Mouse (Mus musculus): Measurements from ENCODE around the gene F13a1. TPM values are rescaled to one million over a fixed set of nuclear protein-coding genes. Genes with fewer than 3 reads are reported as not detected.

Gene F13a1
- 1 to 10 TPM; 2.8 to 4.9 TPM for total RNA-seq (2021)
- long read RNA-seq, experiment 1, transcript F13a1-201 (15 exons, 3,952 nt) = major isoform, 6 of 8 reads
- long read RNA-seq, experiment 1, partial matches to known transcripts = 1 of 8 reads
- long read RNA-seq, experiment 1, other reads (novel, unspliced or antisense) = 0 of 8 reads
- long read RNA-seq, experiment 2, partial matches to known transcripts = 0 of 1 reads
- long read RNA-seq, experiment 2, other reads (novel, unspliced or antisense) = 0 of 1 reads

DNA sequence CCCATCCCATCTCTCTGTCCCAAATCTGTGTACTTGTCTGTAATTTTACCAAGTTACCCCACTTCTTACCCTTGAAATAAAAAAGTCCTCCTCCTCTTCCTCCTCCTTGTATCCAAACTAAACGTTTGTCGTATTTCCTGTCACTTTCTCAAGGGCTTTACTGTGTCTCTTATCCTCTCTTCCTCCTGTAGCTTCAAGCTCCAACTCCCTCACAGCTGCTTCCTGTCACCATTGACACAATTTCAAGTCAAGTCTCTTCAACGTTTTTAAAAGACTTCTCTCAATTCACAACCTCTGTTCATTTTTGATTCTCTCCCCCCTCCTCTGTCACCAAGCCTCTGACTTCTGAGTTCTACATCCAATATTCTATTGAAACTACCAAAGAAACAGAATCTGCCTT is at the start of gene F13a1:
Gene F13a1, minus strand, starts transcription at position 119 of the 400 bp plus-strand sequence.
- no peak within 1 kb of the TSS for H3K4me3 ChIP-seq
- intact Hi-C loops (cut with DNase I) = no loop called here
- no peak for DNase-seq (ENCODE audit: extremely low spot score in 1 of 2, low spot score in 2 of 2)
- no peak within 1 kb of the TSS for H3K27ac ChIP-seq
- no peak for TF ChIP-seq CTCF (IDR thresholded peaks at IDR 0.05)

DNA sequence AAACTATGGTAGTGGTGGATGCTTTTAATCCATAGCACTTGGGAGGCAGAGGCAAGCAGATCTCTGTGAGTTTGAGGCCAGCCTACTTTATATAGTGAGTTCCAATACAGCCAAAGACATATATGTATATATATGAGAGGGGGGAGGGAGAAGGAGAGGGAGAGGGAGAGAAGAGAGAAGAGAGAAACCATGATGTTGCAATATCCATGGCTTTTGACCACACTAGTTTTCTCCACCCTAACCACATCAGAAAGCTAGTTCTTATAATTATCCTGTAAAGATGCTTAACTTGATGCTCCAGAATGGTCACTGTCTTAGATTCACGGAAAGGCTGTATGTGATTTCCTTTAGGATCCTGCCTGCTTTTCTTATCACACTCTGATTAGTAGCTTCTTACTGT is 41.6 kb upstream of the F13a1 start:
- DNase-seq (ENCODE audit: extremely low spot score in 1 of 2, low spot score in 2 of 2) = no peak
- Histone ChIP-seq H3K27ac (no peak overlapping the region), H3K4me3 (no peak overlapping the region)
- intact Hi-C loops (cut with DNase I) = no loop called here
- TF ChIP-seq CTCF (IDR thresholded peaks at IDR 0.05) = no peak

DNA sequence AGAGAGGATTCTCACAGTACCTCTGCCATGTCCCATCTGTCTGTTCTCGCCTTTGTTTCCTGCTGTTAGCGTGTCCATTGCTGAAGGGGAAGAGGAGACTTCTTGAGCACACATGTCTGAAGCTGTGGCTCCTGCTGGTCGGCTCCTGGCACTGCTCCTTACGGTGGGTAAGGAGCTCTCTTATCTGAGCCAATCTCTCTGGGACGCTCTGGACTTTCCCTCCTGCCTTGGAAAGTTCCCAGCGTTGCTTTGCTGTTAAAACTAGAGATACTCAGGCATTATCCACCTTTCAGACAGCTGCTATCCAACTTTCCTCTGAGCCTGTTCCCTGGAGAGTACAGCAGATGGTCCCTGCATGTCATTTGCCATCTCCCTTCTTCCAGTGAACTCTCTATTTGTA is 39.1 kb upstream of the F13a1 start:
- no peak for DNase-seq (ENCODE audit: extremely low spot score in 1 of 2, low spot score in 2 of 2)
- intact Hi-C loops (cut with DNase I) = no loop called here
- H3K27ac ChIP-seq = no peak overlapping the region
- TF ChIP-seq CTCF (IDR thresholded peaks at IDR 0.05) = no peak
- H3K4me3 ChIP-seq = no peak overlapping the region

DNA sequence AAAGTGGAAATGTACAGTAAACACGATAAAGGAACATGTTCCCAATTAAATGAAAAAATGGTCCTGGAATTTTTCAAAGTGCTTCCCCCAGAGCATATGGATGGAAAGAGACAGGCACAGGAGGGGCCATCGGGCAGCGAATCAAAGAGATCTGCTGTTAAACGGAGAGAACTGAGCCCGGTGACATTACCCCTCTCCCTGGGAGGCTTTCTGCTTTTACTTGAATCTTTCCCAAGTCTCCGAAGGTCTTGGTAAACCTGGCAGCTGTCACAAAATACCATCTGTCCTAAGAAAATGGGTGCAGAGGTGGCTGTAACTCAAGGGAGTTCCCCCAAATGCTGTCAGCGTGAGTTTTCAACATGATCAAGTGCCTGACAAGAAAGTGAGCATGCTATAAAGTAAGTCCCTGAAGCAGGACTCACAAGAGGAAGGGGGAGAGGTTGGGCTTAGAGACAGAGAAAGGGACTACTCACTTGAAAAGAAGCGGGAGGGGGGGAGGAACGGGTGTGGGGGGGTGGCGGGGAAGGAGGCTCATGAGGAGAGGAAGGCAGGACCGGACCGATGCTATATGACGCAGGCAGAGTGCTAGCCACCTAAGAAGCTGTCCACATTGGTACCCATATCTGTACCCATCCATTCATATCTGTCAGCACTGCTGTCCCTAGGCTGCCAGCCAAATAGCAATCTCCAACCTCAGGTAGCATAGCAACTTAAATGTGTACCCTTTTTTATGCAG is 31.6 kb upstream of the F13a1 start:
- intact Hi-C loops (cut with DNase I) = no loop called here
- no peak for DNase-seq (ENCODE audit: extremely low spot score in 1 of 2, low spot score in 2 of 2)
- Histone ChIP-seq H3K4me3 (peak overlapping the region; percentile 16; the same call in 1 of the 2 replicates), H3K27ac (no peak overlapping the region)
- TF ChIP-seq CTCF (IDR thresholded peaks at IDR 0.05) = no peak

DNA sequence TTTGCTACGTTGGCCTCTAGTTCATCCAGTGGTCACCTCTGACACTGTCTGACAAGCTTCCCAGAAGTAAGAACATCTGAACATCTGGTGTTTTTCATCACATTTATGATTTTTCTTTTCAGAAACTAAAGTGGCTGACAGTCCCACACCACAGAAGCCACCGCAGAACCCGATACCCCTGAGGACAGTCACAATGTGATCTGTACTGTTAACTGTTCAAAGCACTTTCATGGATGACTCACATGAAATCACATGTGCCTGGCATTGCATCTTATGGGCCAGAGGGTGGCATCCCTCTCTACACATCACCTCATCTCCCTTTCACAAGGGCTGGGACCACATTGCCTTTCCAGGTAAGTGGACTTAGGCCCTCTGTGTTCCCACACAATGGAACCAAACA is 21.3 kb upstream of the F13a1 start:
- no peak overlapping the region for H3K27ac ChIP-seq
- TF ChIP-seq CTCF (IDR thresholded peaks at IDR 0.05) = no peak
- no peak overlapping the region for H3K4me3 ChIP-seq
- DNase-seq (ENCODE audit: extremely low spot score in 1 of 2, low spot score in 2 of 2) = no peak
- intact Hi-C loops (cut with DNase I) = no loop called here

DNA sequence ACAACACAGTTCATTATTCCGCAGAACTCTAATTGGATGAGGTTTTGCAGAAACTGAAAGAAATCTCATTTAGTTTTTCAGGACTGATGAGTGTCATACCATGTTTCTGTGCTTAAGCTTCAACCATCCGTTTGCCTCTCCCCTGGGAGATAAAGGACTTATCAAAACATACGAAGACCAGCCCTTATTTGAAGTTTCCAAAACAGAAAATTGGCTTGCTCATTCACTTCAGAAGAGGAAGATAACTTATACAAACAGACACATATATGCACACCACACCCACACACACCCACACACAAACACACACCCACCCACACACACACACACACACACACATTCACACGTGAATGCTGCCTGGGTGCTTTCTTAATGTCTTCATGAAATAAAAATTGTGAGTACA is 20.8 kb upstream of the F13a1 start:
- DNase-seq (ENCODE audit: extremely low spot score in 1 of 2, low spot score in 2 of 2) = no peak
- no peak for TF ChIP-seq CTCF (IDR thresholded peaks at IDR 0.05)
- Histone ChIP-seq H3K4me3 (no peak overlapping the region), H3K27ac (no peak overlapping the region)
- intact Hi-C loops (cut with DNase I) = no loop called here

DNA sequence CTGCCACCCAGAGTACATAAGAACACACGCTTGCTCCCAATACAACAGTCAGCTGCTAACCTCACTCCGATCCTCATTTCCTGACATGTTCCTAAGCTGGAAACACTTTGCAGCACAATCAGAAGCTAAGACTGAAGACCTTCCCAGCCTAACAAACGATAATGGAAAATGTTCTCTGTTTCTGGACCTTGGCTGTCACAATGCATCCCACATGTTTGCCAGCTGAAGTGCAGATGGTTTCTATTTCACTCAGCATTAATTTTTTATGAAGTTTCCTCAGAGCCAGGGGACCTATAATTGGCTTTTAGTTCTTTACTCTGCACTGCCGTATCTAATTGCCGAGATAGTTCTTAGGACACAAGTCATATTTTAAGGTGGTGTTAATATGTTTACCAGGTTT is 10.8 kb upstream of the F13a1 start:
- DNase-seq (ENCODE audit: extremely low spot score in 1 of 2, low spot score in 2 of 2) = no peak
- Histone ChIP-seq H3K4me3 (no peak overlapping the region), H3K27ac (no peak overlapping the region)
- no peak for TF ChIP-seq CTCF (IDR thresholded peaks at IDR 0.05)
- intact Hi-C loops (cut with DNase I) = no loop called here

DNA sequence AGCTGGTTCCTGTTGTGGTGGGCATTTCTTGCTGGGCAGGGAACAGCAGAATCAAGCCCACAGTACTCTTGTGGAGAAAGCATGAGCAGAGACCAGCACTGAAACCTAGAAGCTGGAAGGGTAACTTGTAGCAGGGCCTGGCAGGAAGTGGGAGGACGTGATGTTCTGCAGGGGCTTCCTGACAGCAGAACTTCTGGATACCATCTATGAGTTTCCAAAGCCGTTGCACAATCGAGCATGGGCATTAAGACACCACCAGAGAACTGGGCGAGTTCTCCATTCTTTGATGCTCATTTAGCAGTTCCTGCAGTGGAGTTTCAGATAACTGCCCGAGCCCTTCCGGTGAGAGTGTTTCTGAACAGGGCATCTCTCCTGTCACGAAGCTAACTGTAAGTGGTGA is 6.6 kb upstream of the F13a1 start:
- no peak for DNase-seq (ENCODE audit: extremely low spot score in 1 of 2, low spot score in 2 of 2)

DNA sequence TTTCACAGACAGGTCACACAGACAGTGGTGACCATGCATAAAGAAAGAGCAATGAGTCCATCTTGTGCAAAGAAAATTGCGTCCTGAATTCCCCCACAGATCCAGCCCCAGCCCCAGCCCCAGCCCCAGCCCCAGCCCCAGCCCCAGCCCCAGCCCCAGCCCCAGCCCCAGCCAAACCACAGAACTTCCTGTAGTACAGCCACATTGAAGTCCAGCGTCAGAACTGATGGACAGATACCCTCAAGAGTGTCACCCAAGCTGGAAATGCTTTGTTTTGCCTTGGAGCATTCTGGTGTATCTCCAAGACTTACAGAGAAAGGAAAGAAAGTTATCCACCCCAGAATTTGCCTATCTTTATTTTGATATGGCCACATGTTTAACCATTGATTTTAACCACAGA is 413 bp downstream of the F13a1 start:
- H3K27ac ChIP-seq = no peak overlapping the region
- intact Hi-C loops (cut with DNase I) = no loop called here
- H3K4me3 ChIP-seq = no peak overlapping the region
- DNase-seq (ENCODE audit: extremely low spot score in 1 of 2, low spot score in 2 of 2) = no peak
- no peak for TF ChIP-seq CTCF (IDR thresholded peaks at IDR 0.05)

More for the DNA sequence above, 6.6 kb upstream of the F13a1 start:
- Histone ChIP-seq H3K4me3 (no peak overlapping the region), H3K27ac (no peak overlapping the region)
- TF ChIP-seq CTCF (IDR thresholded peaks at IDR 0.05) = no peak
- intact Hi-C loops (cut with DNase I) = no loop called here

DNA sequence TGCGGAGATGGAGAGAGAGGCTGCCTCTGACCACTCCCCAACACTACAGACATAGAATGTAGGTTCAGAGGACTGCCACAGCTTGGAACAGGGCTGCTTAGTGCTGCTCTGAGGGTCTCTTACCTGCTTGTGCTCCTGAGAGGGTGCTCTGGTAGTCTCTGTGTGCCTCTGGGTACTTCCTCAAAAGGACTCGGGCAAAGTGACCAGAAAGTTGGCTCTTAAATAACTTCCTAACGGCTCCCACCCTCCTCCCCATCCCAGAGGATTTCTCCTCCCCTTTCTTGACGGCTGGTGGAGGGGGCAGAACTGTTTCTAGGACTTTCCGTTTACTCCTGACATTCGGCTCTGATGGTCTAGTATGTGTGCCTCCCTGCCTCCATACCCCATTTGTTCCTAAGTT is 1.0 kb downstream of the F13a1 start:
- intact Hi-C loops (cut with DNase I) = no loop called here
- Histone ChIP-seq H3K4me3 (no peak overlapping the region), H3K27ac (no peak overlapping the region)
- no peak for TF ChIP-seq CTCF (IDR thresholded peaks at IDR 0.05)
- DNase-seq (ENCODE audit: extremely low spot score in 1 of 2, low spot score in 2 of 2) = no peak

DNA sequence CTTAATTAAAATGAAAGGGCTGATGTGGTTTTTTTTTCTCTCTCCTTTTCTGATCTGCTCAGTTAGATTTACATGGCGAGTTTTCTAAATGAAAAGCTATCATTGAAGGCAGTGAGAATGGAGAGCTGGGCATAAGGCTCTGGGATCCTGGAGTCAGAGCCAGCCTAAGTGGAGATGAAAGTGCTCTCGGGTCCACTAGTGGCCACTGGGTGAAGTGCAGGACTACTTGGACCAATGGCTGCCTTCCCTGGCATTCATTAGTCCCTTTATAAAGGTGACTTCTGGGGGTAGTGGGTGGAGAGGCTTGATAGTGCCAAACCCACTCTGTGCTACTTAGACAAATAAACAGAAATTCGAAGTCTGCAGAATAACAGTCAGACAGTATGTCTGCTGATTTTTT is 5.0 kb downstream of the F13a1 start:
- Histone ChIP-seq H3K4me3 (no peak overlapping the region), H3K27ac (no peak overlapping the region)
- no peak for DNase-seq (ENCODE audit: extremely low spot score in 1 of 2, low spot score in 2 of 2)
- TF ChIP-seq CTCF (IDR thresholded peaks at IDR 0.05) = peak; percentile 52
- intact Hi-C loops (cut with DNase I) = no loop called here

DNA sequence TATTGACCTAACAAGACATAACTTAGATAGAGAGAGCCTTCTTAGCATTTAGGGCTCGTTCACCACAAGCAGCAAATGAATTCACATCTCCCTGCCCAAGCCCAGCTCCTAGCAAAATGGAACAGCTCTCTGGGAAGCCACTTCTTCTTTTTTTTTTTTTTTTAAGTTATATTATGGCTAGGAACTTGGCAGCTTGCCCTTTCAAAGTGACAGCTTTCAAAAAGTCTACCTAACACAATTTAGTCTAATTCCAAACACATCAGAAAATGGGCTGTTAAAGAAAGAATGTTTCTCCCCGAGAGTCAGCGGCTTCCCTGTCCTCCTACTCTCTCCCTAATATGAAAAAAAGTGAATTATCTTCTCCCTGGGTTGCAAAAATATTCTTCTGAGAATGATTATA is 15.3 kb downstream of the F13a1 start:
- no peak overlapping the region for H3K27ac ChIP-seq
- intact Hi-C loops (cut with DNase I) = no loop called here
- peak in 1 of 2 experiments; percentile 14 for DNase-seq (ENCODE audit: extremely low spot score in 1 of 2, low spot score in 2 of 2)
- no peak for TF ChIP-seq CTCF (IDR thresholded peaks at IDR 0.05)
- no peak overlapping the region for H3K4me3 ChIP-seq

All from left cerebral cortex, adult 2 months (tissue).